Mouse (Mus musculus): ENCODE data around the gene Ace.

DNA sequence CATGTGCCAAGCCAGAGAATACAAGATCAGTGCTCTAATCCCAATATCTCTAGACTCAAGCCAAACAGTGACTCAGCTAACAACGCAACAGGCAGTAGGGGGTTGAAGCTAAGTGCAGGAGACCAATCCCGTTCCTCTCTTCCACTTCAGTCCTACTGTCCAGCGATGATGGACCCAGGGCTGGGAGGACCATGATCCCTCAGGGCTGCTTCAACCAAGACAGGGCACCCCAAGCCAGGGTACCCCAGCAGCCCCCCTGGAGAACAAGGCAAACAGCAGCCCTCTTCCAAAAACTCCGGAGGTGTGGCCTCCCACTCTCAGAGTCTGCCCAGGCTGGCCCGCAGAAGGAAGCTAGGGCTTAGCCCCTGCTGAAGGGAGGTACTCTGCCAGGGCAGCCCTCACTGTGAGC is 33.4 kb upstream of the Ace start:
- TF ChIP-seq CTCF (IDR thresholded peaks at IDR 0.05; ENCODE audit: insufficient read depth, low read depth, low read length) (no peak), POLR2A (IDR thresholded peaks at IDR 0.05; ENCODE audit: insufficient read depth, low read depth, low read length) (no peak)

Data from olfactory bulb, adult 2 months (tissue).